Mouse (Mus musculus): ENCODE results near the gene Depdc7.

- TF ChIP-seq CTCF (IDR thresholded peaks at IDR 0.05; ENCODE audit: extremely low read depth, insufficient read depth, low read length) = peak; percentile 92
- TF ChIP-seq POLR2A (IDR thresholded peaks at IDR 0.05; ENCODE audit: extremely low read depth, insufficient read depth, low read length) = no peak
Observed at GRCm38 (mm10) chr2:104685418-104685817, 57.3 kb downstream of the Depdc7 start.

Data from cortical plate, adult 2 months (tissue).